Mouse (Mus musculus) layer of hippocampus, adult 9-11 months (tissue): ENCODE data around the gene Mars.
"Not testable (repeated sequence)": the region's sequence is repeated elsewhere in the genome, so short reads cannot be mapped to it uniquely, and the experiment has no call there.

Experiments used
- DNase-seq: peaks from one replicate; pipeline ENCODE4 v3.0.0; 2022

Mars gene

DNA sequence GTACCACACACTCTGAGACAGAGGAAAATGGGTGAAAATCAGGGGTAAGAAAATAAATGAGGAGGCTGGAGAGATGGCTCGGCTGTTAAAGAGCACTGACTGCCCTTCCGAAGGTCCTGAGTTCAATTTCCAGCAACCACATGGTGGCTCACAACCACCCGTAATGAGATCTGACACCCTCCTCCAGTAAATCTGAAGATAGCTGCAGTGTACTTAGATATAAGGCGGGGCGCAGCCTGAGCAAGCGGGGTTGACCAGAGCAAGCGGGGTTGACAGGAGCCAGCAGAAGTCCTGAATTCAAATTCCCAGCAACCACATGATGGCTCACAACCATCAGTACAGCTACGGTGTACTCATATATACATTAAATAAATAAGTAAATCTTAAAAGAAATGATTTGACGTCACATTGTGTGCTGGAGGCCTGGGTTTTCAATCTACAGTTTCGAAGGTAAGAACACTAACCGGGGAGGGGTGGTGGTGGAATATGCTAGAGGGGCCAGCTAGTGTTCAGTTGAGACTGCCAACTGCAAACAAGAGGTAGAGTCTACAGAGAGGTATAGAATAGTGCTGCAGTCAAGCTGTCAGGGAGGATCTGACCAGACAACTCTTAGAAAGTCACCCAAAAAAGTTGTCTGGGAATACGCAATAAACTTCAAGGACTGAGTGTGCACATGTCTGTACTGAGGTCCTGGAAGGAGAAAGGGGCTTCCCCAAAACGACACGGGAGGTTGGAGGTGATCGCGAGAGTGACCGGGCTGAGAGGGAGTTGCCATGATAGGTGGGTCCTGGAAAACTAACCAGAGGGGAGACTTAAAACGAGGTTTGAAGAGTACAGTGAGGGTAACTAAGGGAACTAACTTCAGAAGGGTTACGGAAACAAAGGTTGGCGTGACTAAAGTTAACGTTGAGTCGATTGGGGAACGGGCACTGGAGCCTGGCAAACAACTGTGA, 787 bp downstream of the Mars start:
- DNase-seq, result no peak

- not testable (repeated sequence) for DNase-seq
These were observed 2.4 kb downstream of the Mars start for GRCm38 (mm10) chr10:127309167-127309566.

- DNase-seq, result no peak
These were observed 8.4 kb downstream of the Mars start for GRCm38 (mm10) chr10:127303136-127303535.

DNA sequence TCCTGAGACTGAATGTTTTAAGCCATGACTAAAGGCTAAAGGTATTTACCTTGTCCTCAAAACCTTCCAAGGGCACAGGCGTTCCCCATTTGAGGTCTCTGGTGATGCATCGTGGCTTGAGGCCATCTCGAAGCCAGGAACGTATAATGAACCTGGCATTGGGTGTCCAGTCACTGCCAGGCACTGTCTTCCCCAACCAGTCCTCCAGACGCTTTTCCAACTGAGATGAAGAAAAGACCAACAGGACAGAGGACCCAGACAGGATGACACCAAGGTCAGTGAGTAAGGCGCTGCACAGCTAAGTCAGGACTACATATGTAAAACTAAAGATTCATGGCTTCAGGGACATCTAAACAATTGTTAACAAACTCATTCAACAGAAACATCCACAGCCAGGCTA, 11.2 kb downstream of the Mars start:
- DNase-seq, result no peak

DNA sequence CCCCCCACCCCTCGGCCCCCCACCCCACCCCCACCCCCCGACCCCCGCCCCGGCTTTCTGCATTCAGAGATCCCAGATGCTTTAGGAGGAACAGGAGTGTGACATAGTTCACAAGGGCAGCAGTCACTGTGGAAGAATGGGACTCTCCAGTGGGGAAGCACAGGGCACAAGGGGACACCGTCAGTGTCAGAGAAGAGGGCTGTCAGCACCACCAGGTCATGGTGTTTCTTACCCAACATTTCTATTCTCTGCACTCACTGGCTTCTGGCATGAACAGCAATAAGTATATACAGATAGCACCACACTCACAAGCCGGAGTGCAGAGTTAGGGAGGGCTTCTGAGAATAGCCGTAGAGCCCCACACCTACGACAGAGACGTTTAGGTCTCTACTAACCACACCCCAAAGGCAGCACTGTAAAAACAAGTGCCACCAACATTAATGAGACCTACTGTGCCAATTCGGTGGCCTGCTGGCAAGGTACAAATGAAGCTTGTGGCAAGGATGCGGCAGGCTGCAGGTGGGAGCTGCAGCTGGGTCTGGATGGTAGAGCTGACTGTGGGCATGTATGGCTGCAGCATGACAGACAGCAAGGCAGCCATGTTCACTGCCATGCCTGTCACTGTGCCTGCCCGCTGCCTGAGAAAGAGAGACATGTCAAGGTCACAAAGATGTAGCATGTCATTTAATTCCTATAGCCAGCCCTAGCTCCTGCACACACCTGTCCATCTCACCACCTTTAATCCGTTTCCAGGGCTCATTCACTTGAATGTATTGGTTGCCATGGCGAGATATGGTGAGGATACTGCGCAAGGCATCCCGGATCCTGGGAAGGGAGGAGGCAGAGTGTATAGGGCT, 14.3 kb downstream of the Mars start:
- no peak for DNase-seq

DNA sequence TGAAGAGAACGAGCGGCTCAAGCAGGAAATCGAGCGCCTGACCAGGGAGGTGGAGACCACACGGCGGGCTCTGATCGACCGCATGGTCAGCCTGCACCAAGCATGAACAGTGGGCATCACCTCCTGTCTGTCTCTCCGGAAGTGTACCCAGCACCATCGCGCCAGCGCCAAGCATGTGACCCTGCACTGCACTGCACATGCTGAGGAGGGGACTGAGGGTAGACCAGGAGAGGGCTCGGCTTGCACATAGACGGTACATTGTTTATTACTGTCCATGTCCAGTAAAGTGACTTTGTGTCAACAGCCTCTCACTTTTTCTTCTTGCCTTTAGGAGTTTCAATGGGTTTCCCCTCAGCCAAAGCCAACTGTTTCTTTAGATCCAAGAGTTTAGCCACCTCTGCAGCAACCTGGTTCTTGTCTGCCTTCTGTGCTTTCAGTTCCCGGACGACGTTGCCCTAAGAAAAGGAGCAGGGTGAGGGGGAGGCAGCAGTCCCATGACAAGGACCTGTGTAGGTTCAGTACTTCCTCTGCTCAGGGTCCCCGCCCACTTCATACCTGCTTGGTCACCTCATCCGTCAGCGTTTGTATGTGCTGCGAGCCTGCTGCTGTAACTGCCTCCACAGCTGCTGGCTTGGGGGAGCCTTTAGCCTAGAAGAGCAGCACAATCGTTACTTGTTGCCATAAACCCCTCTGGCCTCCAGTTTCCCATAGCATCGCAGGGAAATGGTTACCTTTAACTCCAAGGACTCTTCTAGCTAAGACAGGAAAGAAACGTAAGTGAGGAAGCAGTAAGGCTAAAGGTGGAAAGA, 15.4 kb downstream of the Mars start:
- DNase-seq, result no peak

DNA sequence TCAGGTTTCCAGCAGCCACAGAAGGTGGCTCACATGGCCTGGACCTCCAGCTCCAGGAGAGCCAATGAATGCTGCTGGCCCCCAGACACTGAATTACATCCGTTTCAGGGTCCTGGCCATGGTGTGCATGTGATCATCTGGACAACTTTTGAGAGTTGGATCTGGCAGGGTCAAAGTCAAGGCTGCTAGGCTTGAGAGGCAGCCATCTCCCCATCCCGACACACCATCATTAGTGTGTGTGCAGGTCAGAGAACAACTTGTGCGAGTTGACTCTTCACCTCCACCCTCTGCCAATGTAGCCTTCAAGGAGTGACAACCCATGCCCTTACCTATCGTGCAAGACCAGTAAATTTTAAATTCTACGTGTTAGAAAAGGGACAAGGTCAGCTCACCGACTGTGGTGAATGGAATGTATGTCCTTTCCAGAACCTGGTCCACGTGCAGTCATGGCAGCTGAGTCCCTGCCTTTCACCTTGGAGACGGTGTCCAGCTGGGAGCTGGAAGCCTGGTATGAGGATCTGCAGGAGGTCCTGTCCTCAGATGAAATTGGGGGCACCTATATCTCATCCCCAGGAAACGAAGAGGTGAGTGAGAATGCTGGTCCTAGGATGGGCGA, 16.6 kb downstream of the Mars start:
- DNase-seq, result no peak

- no peak for DNase-seq
These were observed 17.9 kb downstream of the Mars start for GRCm38 (mm10) chr10:127293590-127294113.

- DNase-seq, result no peak
These were observed 18.5 kb downstream of the Mars start for GRCm38 (mm10) chr10:127292987-127293538.

GRCm38 (mm10) chr10:127291881-127292638, 19.5 kb downstream of the Mars start:
- DNase-seq, result no peak

- no peak for DNase-seq
These were observed 20.4 kb downstream of the Mars start for GRCm38 (mm10) chr10:127290930-127291880.

- DNase-seq, result peak; percentile 100
These were observed 21.2 kb downstream of the Mars start for GRCm38 (mm10) chr10:127290307-127290929.

DNA sequence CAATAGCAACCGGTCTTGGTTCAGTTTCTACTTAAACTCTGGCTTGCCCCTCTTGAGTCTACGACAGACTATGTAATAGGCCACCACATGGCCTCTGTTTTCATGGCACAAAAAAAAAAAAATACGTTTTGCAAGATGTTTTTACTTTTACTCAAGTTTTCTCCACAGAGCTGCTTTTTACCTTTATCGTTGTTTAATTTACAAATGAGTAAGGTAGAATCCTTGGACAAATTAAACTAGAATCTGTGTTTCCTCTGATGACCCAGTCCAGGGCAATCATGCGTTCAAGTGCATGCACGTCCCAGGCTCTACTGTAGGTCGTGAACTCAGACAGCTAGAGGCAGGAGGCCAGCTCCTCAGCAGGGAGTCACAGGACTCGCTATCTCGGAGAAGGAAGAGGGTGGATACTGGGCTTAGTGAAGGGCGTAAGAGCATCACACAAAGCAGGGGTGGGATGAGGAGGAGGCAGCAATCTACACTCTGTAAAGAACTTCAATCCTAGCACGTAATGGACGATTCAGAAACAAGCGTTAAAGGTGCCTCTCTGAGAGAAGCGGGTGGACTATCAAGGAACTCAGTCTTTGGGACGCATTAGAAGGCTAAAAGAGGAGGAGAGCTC, 21.9 kb downstream of the Mars start:
- peak; percentile 55 for DNase-seq

DNA sequence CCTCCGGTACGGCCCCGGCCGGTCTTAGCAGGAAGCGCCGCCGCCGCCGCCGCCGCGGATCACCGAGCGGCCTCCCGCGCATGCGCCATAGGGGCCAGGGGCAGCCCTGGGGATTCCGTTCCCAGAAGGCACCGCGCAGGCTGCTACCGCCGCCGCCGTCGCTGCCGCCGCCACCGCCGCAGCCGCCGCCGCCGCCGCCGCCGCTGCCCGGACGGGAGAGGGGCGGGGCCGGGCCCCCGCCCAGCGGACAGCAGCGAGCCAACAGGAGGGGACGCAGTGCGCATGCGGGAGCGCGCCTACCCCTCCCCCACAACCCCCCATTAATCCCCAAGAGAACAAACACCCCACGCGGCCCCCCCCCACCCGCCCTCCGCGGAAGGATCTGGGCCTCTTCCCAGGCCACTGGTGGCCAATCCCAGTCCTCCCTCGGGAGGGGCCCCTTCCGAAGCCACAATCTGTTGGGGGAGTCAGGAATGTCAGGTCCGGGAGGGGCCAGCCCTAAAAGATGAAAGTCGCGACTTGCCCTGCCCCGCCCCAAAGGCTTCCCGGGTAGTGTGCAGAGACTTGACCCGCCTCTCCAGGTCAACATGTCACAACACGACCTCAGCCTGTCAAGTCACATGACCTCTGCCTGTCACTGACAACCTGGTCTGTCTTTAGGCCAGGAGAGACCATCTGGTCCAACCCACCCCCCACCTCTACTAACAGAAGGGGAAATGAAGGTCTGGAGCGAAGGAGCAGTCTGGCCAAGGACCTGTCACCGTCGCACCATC, 22.6 kb downstream of the Mars start, which contains the start of gene Mbd6:
TSS of gene Mbd6 (minus strand) at position 219 of the 773 bp plus-strand sequence.
- peak; percentile 89 for DNase-seq

GRCm38 (mm10) chr10:127288328-127288799, 23.2 kb downstream of the Mars start:
- DNase-seq, result peak; percentile 56

DNA sequence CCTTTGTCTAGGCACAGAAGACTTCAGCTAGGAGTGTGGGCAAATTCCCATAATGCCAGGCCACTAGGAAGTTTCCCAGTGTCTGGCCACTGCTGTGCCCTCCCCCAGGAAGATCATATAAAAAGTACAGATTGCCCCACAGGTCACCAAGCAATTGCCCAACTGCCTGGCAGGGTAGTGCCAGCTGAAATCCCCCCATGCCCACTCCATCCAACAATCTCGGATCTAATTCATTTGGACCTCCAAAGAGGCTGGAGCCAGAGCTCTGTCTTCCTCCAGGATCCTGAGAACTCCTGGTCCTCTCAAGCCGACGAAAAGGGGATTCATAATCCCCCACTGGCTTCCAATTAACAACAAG, 23.7 kb downstream of the Mars start:
- no peak for DNase-seq

DNA sequence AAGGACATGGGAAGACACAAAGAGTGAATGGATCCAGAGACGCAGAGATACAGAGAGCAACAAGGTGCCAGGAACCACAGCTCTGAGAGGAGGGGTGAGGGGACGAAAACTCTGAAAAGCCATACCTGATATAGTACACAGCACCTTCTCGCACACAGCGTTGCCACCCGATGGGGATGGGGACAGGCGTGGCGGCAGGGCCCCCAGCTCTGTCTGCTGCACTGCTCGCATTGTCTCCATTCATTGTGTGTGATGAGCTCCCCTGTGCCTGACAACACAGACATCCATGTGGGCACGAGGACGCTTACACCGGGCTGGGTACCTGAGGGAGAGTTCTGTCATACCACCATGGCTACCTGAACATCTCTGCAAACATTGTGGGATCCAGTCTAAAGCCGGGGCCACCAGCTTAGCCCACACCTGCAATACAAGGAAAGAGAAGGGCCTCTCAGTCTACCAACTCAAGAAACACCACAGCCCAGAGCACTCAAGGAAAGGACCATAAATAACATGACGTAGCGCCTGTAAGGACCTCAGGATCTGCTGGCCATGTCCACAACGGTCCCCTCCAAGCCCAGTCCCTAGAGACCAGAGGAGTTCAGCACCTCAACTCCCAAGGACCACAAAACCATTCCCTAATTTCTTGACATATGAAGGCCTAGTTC, 24.2 kb downstream of the Mars start:
- DNase-seq, result no peak
